In the genomic region with DNA sequence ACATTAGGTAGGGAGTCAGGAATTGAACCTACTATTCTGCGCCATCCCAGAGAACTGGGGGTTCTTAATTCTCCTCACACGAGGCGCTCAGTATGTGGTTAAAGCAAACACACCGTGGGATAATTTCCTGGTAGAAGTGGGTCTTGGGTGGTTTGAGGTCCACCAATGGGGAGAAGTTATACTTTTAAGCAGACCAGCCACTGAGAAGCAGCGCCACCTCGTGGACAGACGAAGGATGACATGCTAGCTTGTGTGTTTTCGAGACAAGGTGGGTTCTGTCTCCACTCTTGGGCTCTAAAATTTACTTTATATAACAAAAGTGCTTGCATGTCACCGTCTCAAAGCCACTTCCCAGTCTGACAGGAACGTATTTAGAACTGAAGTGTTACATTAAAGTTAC, we compare ENCODE assay signal across 8 mouse cellular contexts.
DNase-seq lines count a peak whose midpoint lies in the region; TF ChIP-seq lines count a peak whose summit lies in the region.

No protein-coding gene starts in this region.

- TF ChIP-seq CTCF in cortical plate, adult 2 months (IDR thresholded peaks at IDR 0.05; ENCODE audit: extremely low read depth, insufficient read depth, low read length) = peak; percentile 74

- peak; percentile 12 for DNase-seq in gastrocnemius, adult 18-20 months (ENCODE audit: low spot score)
- no peak for DNase-seq in gastrocnemius, postnatal 25 days
- DNase-seq in ovary, postnatal 36 days (ENCODE audit: low spot score) = peak; percentile 42
- no peak for DNase-seq in ovary, postnatal 10 days (ENCODE audit: low spot score)
- DNase-seq in layer of hippocampus, adult 9-10 months (ENCODE audit: low spot score) = peak; percentile 7
- peak; percentile 37 for DNase-seq in mesoderm, embryonic 11.5 days (ENCODE audit: low read depth, low spot score)
- DNase-seq in spleen, adult 12 weeks (ENCODE audit: low spot score) = no peak

- H3K27ac ChIP-seq in cortical plate, adult 2 months (ENCODE audit: insufficient read depth, low read length) = no peak overlapping the region

- TF ChIP-seq POLR2A in cortical plate, adult 2 months (IDR thresholded peaks at IDR 0.05; ENCODE audit: extremely low read depth, insufficient read depth, low read length) = no peak

- no peak overlapping the region for H3K4me3 ChIP-seq in cortical plate, adult 2 months (ENCODE audit: insufficient read depth, low read length)

- H3K4me1 ChIP-seq in cortical plate, adult 2 months (ENCODE audit: control insufficient read depth, insufficient read depth, low read length) = no peaks in the 10 kb centered on the region

Comparison
In these comparisons a context has a peak if more than half of its experiments do, and no peak if none do; other contexts are left out.
1. DNase-seq: peak in gastrocnemius, adult 18-20 months (single experiment), ovary, postnatal 36 days (single experiment), layer of hippocampus, adult 9-10 months (single experiment) and mesoderm, embryonic 11.5 days (single experiment); none in gastrocnemius, postnatal 25 days (single experiment), ovary, postnatal 10 days (single experiment) and spleen, adult 12 weeks (single experiment).